Mouse (Mus musculus) central nervous system, embryonic 11.5 days (tissue): ENCODE data around the gene Rspo4. TPM values are rescaled to one million over a fixed set of nuclear protein-coding genes. Genes with fewer than 3 reads are reported as not detected.

ENCODE experiments used
- polyA plus RNA-seq: library from polyadenylated mRNA; depleted of rRNA; stranded (reverse); fragments of >200 nt; gene quantifications from 2 replicates; pipeline ENCODE4 v1.2.3, GENCODE M21; 2012; rRNA removed

Gene Rspo4
- 0.12 and 0.76 TPM in 2 replicates for polyA plus RNA-seq

DNA sequence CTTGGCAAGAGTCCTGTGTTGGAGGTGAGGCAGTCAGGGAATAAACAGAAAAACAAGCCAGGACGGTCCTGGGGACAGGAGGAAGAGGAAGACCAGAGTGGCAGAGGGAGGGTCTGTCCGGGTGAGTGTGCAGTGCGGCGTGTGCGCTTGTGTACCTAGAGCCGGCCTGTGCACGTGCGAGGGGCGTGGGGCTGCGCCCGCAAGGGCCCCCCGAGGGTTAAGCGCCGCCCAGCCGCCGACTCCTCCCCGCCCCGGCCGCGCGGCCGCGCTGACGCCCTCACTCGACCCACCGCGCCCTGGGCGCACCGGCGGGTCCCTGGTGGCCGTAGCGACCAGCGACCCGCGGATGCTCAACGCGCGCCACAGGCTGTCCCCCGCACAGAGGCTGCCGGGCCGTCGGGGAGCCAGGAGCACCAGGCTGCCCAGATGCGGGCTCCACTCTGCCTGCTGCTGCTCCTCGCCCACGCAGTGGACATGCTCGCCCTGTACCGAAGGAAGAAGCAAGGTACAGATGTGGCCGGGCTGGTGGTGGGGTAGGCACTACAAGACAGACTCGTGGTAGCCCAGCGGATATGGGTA is at the start of gene Rspo4:
Gene Rspo4 (plus strand): TSS at position 280 of the 579 bp plus-strand sequence.

DNA sequence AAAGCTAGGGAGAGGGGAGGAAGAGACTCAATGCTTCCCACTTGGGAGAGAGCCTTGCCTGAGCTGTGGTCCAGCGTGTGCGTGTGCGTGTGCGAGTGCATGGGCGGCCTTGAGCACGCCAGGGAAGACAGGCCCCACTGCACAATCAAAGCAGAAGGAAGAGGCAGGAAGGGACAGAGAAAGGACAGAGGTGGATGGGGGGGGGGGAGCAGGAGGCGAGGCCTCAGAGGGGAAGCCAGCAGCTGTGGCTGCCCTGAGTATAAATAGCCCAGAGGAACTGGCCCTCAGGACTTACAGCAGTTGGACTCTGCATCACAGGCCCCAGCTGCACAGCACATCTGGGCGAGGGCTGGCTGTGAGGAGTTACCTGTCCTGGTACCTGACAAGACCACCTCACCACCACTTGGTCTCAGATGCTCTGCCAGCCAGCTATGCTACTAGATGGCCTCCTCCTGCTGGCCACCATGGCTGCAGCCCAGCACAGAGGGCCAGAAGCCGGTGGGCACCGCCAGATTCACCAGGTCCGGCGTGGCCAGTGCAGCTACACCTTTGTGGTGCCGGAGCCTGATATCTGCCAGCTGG is 68.3 kb downstream of the Rspo4 start, which contains the start of gene Angpt4:
Gene Angpt4 (plus strand): TSS at position 292 of the 582 bp plus-strand sequence.

Other genes with a start within 250 kb of the Rspo4 start
- gene Snph, start 210.3 kb upstream of the Rspo4 start, polyA plus RNA-seq, result 2.7 and 2.8 TPM in 2 replicates
- gene Rad21l, start 174.4 kb upstream of the Rspo4 start, polyA plus RNA-seq, result 0.02 and 0.05 TPM in 2 replicates
- 3.3 and 3.8 TPM in 2 replicates for gene Tmem74b, start 140.9 kb upstream of the Rspo4 start, polyA plus RNA-seq
- gene Psmf1, start 98.7 kb upstream of the Rspo4 start, polyA plus RNA-seq, result 26.2 and 37.1 TPM in 2 replicates
- gene Angpt4, start 68.3 kb downstream of the Rspo4 start, polyA plus RNA-seq, result 0.16 and 0.51 TPM in 2 replicates
- gene Fam110a, start 137.3 kb downstream of the Rspo4 start, polyA plus RNA-seq, result 34.8 and 38.7 TPM in 2 replicates
- 0.50 and 1.2 TPM in 2 replicates for gene Slc52a3, start 153.6 kb downstream of the Rspo4 start, polyA plus RNA-seq
- gene Scrt2, start 238.6 kb downstream of the Rspo4 start, polyA plus RNA-seq, result 31.7 and 35.4 TPM in 2 replicates